Mouse (Mus musculus): ENCODE results near the gene Cenpj.

- TF ChIP-seq POLR2A (IDR thresholded peaks at IDR 0.05; ENCODE audit: low read depth, low read length) (no peak), CTCF (IDR thresholded peaks at IDR 0.05; ENCODE audit: extremely low read depth, insufficient read length, insufficient replicate concordance, low read depth, low read length) (no peak)
Measured at GRCm38 (mm10) chr14:56602069-56602468, 26.8 kb upstream of the Cenpj start.

Data from small intestine, adult 2 months (tissue).